Mouse (Mus musculus): ENCODE measurements around the gene BC037034.
"Not testable (repeated sequence)": the region's sequence is repeated elsewhere in the genome, so short reads cannot be mapped to it uniquely, and the experiment has no call there.

Gene BC037034

DNA sequence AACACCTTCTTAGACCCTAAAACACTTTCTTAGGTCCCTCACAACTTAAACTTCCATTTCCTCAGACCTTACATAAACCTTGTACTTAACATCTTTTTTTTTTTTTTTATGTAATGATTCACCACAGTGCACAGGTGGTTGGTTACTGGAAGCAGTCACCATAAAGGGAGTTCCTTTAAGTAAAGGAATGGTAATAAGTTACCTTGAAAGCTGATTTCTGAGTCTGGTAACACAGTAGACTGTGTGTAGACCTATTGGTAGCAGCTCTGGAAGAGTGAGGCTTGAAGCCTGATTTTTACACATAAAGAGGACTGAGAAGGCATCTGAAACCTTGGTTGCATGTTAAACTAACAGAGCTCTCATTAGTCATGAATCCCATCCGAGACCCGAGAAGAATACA, 44.0 kb downstream of the BC037034 start:
- no peak for DNase-seq (ENCODE audit: low spot score in 2 of 2)

- DNase-seq (ENCODE audit: low spot score in 2 of 2): not testable (repeated sequence)
Observed at GRCm38 (mm10) chr5:138216632-138217031, 47.2 kb downstream of the BC037034 start.

All from spleen, postnatal 4 days (tissue).